Mouse (Mus musculus): ENCODE data around the gene 0610010K14Rik.
A peak's percentile ranks its signal among the peaks of the same experiment; 100 is the strongest.

0610010K14Rik gene

DNA sequence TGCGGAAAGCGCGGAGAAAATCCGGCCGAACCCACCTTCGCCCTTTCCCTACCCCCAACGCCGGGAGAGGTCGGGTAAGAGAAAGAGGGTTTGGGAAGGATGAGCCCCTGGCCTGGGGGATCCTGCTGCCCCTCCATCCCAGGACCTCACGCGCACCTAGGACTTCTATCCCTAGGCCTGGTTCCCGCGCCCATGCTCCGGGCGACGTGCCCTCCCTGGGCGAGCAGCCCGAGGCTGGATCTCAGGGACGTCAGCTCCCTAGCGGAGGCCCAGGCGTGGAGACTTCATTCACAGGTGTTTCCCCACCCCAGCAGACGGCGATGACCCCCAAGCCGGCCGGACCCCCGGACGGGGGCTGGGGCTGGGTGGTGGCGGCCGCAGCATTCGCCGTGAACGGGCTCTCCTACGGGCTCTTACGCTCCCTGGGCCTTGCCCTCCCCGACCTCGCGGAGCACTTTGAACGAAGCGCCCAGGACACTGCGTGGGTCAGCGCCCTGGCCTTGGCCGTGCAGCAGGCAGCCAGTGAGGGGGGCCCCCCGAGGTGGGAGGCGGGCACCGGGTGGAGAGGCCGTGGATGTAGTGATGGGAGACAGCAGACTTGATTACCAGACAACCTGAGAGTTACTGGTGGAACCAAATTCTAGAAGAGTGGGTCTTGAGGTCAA lies 23.4 kb downstream of the 0610010K14Rik start:
- DNase-seq = no peak

DNA sequence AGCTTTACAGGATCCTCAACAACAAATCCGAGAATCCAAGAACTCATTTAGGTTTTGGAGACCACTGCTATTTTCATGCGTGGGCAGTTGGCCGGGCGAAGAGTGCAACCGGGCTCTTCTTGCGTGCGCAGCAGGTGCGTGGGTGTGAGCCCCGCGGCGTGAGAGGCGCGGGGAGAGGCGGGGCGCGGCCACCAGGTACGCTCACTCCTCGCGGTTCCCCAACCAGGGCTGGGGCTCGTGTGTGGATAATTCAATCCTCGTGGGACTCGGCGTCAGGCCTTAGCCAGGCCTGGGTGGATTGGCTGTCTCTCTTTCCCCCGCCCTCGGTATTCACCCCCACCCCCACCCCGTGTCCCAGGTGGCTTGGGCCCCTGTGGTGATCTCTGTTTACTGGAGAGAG lies 24.0 kb downstream of the 0610010K14Rik start:
- DNase-seq = no peak

DNA sequence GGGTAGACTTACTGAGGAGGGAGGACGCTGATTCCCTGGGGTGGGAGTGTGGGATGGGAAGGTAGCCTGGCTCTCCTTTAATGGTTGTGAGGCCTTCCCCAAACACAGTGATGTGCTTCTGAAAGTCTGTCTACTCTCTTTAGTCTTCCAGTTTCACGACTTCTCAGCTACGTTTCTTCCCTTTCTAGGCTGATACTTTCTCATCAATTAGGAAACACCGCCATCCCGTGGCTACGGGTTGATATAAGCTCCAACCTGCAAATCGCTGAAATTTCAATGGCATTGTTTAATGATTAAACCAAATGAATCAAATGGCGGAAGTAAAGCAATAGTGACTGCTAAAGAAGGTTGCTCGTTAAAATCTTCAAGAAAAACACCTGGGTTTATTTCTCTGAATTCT lies 24.8 kb downstream of the 0610010K14Rik start:
- DNase-seq = peak; percentile 52

DNA sequence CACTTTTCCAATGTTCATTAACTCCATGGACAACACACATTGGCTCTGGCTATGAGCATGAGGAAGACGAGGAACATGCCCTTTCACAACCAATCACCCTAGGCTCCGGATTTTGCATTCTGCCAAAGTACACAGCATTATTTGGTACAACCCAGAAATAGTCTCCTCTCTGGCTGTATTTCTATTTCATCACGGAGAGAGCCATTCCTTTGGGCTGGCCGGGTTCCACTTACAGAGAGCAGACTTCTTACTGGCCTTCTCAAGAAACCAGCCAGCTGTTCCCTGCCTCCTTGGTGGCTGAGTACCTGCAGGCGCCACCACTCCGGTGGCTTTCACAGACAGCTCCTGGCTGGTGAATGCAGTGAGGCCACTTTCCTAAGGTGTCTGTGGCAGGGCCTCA lies 25.3 kb downstream of the 0610010K14Rik start, which contains the start of gene Slc16a11:
Gene Slc16a11, plus strand, starts transcription at position 330 of the 400 bp plus-strand sequence.
- DNase-seq = no peak

DNA sequence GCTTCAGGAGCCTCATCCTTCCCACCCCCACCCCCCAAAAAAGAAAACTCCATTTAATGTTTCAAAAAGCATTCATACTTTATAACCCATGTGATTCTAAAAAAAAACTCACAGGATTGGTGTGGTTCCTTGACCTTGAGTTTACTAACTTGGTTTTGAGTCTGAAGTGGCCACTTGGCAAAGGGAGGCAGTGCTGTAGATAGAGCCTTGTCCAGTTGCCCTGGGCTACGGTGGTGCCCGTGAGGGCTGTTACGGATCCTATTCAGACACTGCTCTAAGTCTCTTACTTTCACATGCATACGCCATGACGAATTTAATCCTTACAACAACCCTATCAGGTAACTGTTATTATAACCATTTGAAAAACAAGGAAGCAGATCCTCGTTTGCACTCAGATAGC lies 25.7 kb downstream of the 0610010K14Rik start:
- DNase-seq = no peak

DNA sequence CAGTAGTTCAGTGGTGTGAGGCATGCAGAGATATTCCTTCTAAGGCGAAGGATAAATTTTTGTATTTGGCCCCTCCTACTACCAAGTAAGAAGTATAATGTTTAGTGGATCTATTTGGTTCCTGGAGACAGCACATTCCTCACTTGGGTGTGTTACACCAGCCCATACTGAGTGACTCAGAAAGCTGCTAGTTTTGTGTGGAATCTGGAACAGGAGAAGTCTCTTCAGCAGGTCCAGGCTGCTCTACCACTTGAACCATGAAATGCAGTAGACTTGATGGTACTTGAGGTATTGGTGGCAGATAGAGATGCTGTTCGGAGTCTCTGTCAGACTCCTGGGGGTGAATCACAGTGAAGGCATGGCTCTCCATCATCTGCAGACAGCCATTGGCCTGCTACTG lies 27.0 kb downstream of the 0610010K14Rik start:
- DNase-seq = no peak

DNA sequence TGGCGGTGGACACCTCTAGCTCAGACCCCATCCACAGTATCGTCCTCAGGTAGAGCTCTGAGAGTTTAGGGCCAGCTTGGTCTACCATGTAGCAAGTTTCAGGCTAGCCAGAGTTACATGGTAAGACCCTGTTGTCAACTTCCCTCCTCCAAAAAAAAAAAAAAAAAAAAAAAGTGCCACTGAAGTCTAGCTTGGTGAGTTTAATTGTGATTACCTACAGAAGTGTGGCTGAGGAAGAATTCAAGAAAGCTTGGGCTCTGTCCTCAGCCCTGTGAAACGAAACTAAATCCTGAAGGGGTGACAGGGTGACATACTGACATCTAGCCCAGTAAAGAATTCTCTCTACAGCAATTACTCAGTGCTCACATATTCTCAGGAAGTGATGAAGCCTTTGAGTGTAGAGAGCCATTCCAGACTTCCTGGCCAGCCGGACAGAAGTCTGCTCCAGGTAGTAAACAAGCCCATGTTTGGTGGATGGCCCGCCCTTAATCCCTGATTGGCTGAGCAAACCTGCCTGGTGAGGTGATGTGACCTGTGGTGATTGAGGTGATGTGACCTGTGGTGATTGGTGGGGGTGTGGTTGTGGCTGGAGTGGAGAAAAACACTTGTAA lies 28.8 kb downstream of the 0610010K14Rik start:
- DNase-seq = no peak

DNA sequence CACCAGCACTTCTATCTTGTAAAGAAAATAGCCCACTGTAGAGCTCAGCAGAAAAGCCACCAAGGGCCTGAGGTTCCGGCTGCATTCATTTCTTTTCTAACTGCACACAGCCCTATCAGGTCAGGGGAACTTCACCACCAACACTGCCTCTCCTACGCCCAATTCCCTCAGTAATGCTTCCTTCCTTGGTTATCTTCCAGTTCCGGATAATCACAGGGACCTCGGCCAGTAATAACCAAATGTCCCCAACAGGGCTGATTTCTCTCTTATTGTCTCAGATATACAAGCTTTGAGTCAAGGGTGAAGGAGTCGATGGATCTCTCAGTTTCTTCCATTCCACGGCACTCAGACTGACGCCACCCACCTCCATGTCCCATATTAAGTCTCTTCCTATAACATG lies 30.4 kb downstream of the 0610010K14Rik start:
- no peak for DNase-seq

DNA sequence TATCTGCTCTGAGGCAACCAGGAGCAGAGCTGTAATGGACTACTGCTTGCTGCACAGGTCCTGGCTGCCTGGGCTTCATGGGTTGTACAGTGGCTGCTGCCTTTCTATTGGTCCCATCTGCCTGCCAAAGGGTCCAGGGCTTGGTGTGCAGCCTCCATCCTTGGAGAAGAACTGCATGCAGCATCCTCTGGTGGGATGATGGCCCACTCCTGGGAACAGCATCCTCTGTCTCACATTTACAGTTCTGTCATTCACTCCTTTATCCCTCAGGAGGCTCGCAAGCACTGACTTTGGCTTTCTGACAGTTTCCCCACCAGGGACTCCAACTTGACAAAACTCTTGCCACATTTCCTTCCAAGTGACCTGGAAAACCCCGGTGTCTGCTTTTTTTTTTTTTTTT lies 30.9 kb downstream of the 0610010K14Rik start:
- no peak for DNase-seq

DNA sequence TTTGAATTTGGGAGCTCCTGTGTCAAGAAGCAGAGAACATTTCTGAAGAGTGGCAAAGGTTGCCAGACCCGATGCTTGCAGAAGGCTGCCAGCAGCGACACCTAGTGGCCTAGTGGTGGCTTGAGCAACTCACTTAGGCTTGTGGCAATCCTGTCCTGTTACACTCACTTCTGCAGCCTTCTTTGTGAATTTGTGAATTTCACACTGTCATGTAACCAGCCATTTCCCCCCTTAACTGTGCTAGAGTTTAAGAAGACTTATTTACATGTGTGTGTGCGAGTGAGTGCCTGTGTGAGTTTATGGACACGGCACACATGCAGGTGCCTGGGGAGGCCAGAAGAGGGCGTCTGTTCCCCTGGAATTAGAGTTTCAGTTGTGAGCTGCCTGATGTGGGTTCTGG lies 36.0 kb downstream of the 0610010K14Rik start:
- DNase-seq = peak; percentile 80

DNA sequence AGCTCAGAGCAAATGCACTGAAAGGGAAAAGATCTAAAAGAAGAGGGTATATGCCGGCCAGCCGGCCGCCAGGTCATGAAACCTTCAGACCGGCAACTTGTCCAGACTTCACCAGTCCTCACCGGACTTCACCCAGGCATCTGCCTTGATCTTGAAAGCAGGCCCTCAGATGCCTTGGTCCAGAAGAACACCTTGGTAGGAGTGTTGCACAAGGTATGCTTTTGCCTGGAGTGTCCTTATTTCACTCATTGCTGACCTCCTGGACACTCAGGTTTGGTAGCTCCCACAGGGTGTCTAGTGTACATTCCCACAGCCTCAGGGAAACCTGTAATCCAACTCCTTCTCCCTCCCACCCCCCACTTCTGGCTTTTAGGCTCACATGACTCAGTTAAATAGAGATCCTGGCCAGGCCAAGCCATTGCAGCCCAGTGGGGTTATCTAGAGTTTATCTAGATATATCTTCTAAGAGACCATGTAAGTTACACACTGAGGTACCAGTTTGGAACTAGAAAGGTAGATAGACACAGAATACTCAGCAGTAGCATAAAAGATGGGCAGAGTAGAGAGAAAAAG lies 37.6 kb downstream of the 0610010K14Rik start:
- no peak for DNase-seq

DNA sequence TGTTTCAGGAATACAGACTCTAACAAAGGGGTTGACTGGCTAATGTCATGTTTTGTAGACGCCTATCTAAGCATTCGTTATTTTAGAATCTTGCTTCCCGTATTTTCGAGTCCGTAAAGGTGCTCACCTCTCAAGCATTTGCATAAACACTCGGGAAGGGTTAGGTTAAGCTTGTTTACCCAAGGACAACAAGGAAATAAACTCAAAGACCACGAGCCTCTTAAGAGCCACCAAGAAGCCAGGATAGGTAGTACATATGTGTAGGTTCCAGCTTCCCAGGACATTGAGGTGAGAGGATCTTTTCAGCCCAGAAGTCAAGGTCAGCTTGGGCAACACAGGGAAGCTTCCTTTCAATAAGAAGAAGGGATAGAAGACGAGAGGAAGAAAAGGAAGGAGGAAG lies 38.6 kb downstream of the 0610010K14Rik start:
- DNase-seq = no peak

DNA sequence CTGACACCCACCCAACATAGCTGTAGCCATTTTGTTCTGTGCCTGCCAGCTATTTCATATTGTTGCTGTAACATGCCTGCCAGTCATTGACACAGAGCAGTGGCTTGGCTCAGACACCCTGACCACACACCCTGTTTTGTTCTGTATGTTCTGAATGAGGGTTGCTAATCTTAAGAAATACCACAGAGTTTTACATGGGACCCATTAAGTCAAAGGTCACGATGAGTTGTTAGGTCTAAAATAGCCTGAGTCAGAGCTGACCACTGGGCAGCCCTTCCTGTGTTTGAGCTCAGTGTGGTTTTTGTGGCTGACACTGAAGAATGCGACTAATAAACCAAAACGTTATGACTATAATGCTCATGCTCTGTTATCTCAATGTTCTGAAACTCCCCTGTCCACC lies 39.4 kb downstream of the 0610010K14Rik start:
- DNase-seq = no peak

DNA sequence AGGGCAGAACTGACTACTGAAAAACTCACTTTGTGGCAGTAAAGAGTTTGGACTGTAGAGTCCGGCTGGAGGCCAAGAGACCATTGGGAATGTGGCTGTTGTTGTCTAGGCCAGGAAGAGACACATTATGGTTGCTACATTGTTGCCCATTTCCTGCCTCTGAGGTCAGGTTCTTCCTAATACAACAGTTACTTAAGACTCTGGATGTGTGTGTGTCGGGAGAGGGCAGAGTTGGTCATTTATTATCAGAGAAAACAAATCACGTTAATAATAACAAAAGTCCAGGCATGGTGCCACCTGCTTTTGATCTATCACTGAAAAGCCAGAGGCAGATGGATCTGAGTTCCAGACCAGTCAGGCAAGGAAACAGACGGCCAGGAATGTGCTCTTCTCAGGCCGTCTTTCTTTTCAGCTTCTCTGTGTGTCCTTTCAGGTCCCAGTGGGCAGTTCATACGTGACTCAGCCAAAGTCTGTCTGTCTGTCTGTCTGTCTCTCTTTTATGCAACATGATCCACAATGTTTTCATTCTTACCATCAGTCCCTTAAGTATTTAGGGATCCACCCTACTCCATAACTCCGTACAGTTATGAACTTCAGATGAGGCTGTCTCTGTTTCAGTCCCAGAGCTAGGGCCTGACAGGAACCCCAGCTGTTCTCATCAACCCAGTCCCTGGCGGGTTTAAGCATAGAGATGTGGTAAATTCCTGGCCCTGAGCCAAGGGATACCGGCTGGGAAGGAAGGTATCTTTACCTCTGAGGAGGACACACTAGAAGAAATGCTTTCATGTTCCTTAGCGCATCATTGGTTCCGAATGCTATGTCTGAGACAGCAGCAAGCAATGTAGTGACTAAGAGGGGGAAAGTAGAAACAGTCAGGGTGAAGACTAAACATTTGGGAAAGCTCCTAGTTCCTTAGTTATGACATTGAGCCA lies 44.1 kb downstream of the 0610010K14Rik start:
- DNase-seq = no peak

DNA sequence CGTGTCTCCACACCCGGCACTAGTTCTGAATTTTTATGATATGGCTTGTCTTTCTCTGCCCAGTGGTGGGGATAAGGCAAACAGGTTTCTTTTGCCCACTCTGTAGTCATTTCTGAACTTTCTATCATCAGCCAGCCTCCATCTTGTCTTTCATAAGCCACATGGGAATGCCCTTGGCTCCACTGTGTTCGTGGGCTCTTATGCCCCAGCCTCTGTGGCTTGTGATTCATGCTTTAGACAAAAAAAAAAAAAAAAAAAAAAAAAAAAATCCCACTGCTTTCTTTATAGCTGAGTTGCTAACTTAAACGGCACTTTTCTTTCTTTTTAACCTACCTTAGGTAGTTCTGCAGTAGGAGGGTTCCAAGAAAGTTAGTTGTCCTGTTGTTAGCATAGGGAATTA lies 45.6 kb downstream of the 0610010K14Rik start:
- no peak for DNase-seq

DNA sequence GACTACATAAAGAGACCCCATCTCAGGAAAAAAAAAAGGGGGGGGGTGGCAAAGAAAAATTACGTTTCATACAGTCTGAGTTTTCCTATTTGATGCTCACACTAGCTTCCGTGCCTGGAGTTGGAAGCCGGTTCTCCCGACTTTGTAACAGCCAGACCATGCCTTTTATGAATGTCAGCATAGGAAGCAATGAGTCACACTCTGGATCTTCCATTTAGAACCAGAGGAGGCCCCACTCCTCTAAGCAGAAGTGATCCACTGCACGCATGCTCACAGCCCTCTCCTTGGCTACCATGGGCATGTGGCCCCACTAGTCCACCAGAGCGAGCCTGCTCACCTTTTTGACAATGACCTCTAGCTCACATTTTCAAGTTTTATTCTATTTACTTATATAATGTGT lies 46.5 kb downstream of the 0610010K14Rik start:
- no peak for DNase-seq

DNA sequence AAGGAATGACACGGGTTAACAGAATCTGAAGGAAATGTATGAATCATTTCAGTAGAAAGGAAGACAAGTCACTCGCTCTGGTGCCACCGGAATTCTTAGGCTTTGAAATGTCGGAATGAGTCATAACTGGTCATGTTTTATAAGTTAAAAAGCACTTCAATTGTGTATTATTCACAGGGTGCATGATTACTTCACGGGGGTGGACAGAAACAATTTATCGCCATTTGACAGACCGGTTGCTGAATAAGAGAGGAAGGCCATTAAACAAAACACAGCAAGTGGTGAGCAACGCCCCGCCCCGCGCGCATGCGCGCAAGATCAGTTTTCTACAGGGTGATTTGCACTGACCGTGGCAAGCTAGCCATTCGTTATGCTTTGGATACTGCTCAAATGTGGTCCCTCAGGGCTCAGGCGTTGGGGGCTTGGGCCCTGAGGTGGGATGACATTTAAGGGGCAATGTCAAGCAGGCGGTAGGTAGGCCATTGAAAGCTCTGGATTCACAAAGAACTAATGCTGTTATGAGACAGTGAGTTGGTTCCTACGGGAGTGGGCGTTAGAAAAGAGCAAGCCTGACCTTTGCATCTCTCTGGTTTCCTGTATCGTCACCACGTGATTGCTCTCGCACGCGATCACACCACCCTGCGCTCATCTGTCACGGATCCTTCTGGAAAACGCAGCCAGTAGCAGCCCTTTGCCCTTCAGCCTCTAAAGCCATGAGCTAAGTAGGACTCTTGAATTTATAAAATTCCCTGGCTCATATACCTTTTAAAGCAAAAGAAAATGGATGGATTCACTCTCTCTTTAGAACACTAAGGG lies 48.2 kb downstream of the 0610010K14Rik start:
- DNase-seq = no peak
